Mouse (Mus musculus): ENCODE measurements around the gene Dph2. TPM values are rescaled to one million over a fixed set of nuclear protein-coding genes. Genes with fewer than 3 reads are reported as not detected.

The Dph2 gene
- total RNA-seq, 2 experiments from 2014 or later = 10.9 to 11.5 TPM

Other genes starting within 250 kb of the Dph2 start
- gene Dmap1, start 209.8 kb downstream of the Dph2 start, total RNA-seq (2021) = 10 to 100 TPM; 35.0 to 36.8 TPM
- not detected for gene Gm12845, start 167.6 kb downstream of the Dph2 start, total RNA-seq (2021)
- not detected for gene Klf17, start 126.4 kb downstream of the Dph2 start, total RNA-seq (2021)
- 10 to 100 TPM; 34.7 to 38.8 TPM for gene Slc6a9, start 57.5 kb downstream of the Dph2 start, total RNA-seq (2021)
- 1 to 10 TPM in 1 of 2 experiments, under 1 TPM in 1; 0.52 to 1.5 TPM for gene Ccdc24, start 19.5 kb downstream of the Dph2 start, total RNA-seq (2021)
- 10 to 100 TPM; 65.9 to 67.0 TPM for gene B4galt2, start 8.5 kb downstream of the Dph2 start, total RNA-seq (2021)
- gene Atp6v0b, start 4.7 kb downstream of the Dph2 start, total RNA-seq (2021) = 100 to 1,000 TPM; 418 to 429 TPM
- gene Ipo13, start 23.0 kb upstream of the Dph2 start, total RNA-seq (2021) = 100 to 1,000 TPM; 120 to 130 TPM
- 1 to 10 TPM; 1.1 to 1.9 TPM for gene Artn, start 37.7 kb upstream of the Dph2 start, total RNA-seq (2021)
- 10 to 100 TPM; 43.3 to 45.3 TPM for gene St3gal3, start 242.9 kb upstream of the Dph2 start, total RNA-seq (2021)